Mouse (Mus musculus) frontal cortex, postnatal 36 days (tissue): ENCODE results near the gene Mafb.
A peak's percentile ranks its signal among the peaks of the same experiment; 100 is the strongest.

Source experiments
- DNase-seq, 2 experiments: peaks; one replicate each; pipeline ENCODE4 v3.0.0; 2022; ENCODE audit warnings: low spot score in 2 of 2

The Mafb gene

GRCm38 (mm10) chr2:160366980-160367338 lies at the start of gene Mafb:
TSS of gene Mafb (minus strand) at chr2:160367065.
- DNase-seq = peak; percentile 81 to 90

GRCm38 (mm10) chr2:160415161-160415560 lies 48.3 kb upstream of the Mafb start:
- no peak for DNase-seq

GRCm38 (mm10) chr2:160414736-160415135 lies 47.9 kb upstream of the Mafb start:
- no peak for DNase-seq

GRCm38 (mm10) chr2:160413982-160414381 lies 47.1 kb upstream of the Mafb start:
- DNase-seq = no peak

- no peak for DNase-seq
These were observed 46.2 kb upstream of the Mafb start for GRCm38 (mm10) chr2:160413055-160413454.

- DNase-seq = no peak
These were observed 44.6 kb upstream of the Mafb start for GRCm38 (mm10) chr2:160411431-160411830.

- DNase-seq = no peak
These were observed 40.9 kb upstream of the Mafb start for GRCm38 (mm10) chr2:160407720-160408119.

- no peak for DNase-seq
These were observed 30.9 kb upstream of the Mafb start for GRCm38 (mm10) chr2:160397747-160398146.

GRCm38 (mm10) chr2:160394735-160395134 lies 27.9 kb upstream of the Mafb start:
- DNase-seq = no peak

GRCm38 (mm10) chr2:160392648-160393047 lies 25.8 kb upstream of the Mafb start:
- no peak for DNase-seq

GRCm38 (mm10) chr2:160388596-160388995 lies 21.7 kb upstream of the Mafb start:
- DNase-seq = no peak

GRCm38 (mm10) chr2:160383418-160383817 lies 16.6 kb upstream of the Mafb start:
- DNase-seq = no peak

GRCm38 (mm10) chr2:160378271-160378670 lies 11.4 kb upstream of the Mafb start:
- DNase-seq = no peak

GRCm38 (mm10) chr2:160376236-160376635 lies 9.4 kb upstream of the Mafb start:
- DNase-seq = no peak

- no peak for DNase-seq
These were observed 3.0 kb upstream of the Mafb start for GRCm38 (mm10) chr2:160369653-160370420.

GRCm38 (mm10) chr2:160368422-160369357 lies 1.8 kb upstream of the Mafb start:
- DNase-seq = no peak

- peak; percentile 93 to 96 for DNase-seq
These were observed 763 bp upstream of the Mafb start for GRCm38 (mm10) chr2:160367448-160368208.

- DNase-seq = no peak
These were observed 520 bp downstream of the Mafb start for GRCm38 (mm10) chr2:160366111-160366979.

GRCm38 (mm10) chr2:160365107-160365911 lies 1.6 kb downstream of the Mafb start:
- DNase-seq = no peak

- no peak for DNase-seq
These were observed 2.2 kb downstream of the Mafb start for GRCm38 (mm10) chr2:160364666-160365065.
